Mouse (Mus musculus): ENCODE measurements at regions not wholly inside any gene's neighbourhood (a gene's known extent, or its start where the extent isn't known, plus 50 kb on each side); places are given as distances from the start of the nearest gene placed in this dataset.

- DNase-seq (ENCODE audit: low spot score in 2 of 2): no peak
Measured at GRCm38 (mm10) chr16:95194151-95194550, 63.2 kb upstream of the Kcnj15 start.

- DNase-seq (ENCODE audit: low spot score in 2 of 2): no peak
Measured at GRCm38 (mm10) chr16:95196141-95196540, 61.2 kb upstream of the Kcnj15 start.

- DNase-seq (ENCODE audit: low spot score in 2 of 2): peak; percentile 52 to 77
Measured at GRCm38 (mm10) chr16:95196622-95197021, 60.7 kb upstream of the Kcnj15 start.

- DNase-seq (ENCODE audit: low spot score in 2 of 2): no peak
Measured at GRCm38 (mm10) chr16:95198795-95199563, 58.4 kb upstream of the Kcnj15 start.

DNA sequence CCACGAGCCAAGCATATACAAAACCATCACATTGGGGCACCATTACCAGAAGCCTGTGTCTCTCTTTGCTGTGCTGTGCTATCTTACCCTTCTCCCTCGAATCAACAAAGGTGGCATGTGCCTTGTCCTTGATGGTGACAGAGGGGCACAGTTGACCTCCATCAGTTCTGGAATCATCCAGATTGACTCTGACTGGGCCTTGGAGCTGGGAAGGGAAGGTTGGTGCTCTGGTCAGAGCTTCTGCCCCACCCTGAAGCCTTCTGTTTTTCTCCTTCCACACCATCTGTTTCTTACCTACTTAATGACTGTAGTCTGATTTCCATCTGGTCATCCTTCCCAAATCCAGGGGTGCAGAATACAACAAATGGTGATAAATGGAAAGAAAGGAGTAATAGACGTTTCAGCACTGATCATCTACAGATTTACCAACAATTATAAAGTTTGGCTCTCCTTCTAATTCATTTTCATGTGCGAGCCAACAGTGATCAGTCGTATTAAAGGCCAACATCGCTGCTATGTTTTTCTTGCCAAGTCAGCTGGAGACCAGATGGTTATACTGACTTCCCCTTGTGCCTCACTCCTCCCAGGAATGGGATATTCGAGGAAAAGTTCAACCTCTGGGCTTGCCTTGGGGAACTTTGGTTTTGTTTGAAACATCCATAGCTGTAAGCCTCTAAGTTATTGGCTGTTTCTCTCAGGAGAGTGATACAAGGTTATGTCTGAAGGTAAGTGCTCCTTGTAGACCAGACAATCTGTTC, 55.1 kb upstream of the Kcnj15 start:
- DNase-seq (ENCODE audit: low spot score in 2 of 2): no peak

- no peak for DNase-seq (ENCODE audit: low spot score in 2 of 2)
Measured at GRCm38 (mm10) chr16:95203026-95203425, 54.3 kb upstream of the Kcnj15 start.

- DNase-seq (ENCODE audit: low spot score in 2 of 2): no peak
Measured at GRCm38 (mm10) chr16:95203790-95204189, 53.6 kb upstream of the Kcnj15 start.

DNA sequence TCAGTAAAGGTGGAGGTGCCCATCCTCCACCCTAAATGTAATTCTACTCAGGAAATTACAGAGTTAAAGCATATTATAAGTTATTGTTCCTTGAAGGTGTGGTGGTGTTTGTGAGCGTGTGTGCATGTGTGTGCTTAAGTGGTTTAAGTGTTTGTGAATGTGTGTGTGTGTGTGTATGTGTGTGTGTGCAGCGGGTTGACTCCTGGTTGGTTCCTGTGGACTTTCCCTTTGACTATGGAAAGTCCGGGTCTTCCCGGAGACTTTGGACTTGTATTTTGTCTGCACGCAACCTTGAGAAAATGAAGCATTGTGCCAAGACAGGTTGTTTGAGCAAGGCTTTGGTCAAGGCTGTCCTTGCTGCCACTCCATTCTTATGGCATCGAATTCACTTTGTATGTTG, 52.9 kb upstream of the Kcnj15 start:
- no peak for DNase-seq (ENCODE audit: low spot score in 2 of 2)

GRCm38 (mm10) chr16:95206445-95206844, 50.9 kb upstream of the Kcnj15 start:
- no peak for DNase-seq (ENCODE audit: low spot score in 2 of 2)

- no peak for DNase-seq (ENCODE audit: low spot score in 2 of 2)
Measured at GRCm38 (mm10) chr16:95207547-95207946, 49.8 kb upstream of the Kcnj15 start.
